Mouse (Mus musculus) neural tube, embryonic 11.5 days (tissue): ENCODE measurements at regions not wholly inside any gene's neighbourhood (a gene's known extent, or its start where the extent isn't known, plus 50 kb on each side); places are given as distances from the start of the nearest gene placed in this dataset.

Experiments used
- ATAC-seq: fragments of 200-750 bp; cut with Nextera tagmentation; 2 replicates; pipeline ENCODE4 v1.8.0; 2017; ENCODE audit warnings: moderate number of reproducible peaks, mild to moderate bottlenecking, moderate TSS enrichment, moderate library complexity; ENCODE audit not compliant: insufficient read depth, low FRiP score, low TSS enrichment
- DNase-seq: peaks from one replicate; pipeline ENCODE4 v3.0.0-alpha.2; 2015; ENCODE audit warnings: low spot score
- H3K27ac ChIP-seq: fragments of 300-500 bp; sonication (generic); 2 replicates; pipeline ENCODE4 v1.5.1; 2014; ENCODE audit warnings: low read depth, mild to moderate bottlenecking, low read length
- H3K27me3 ChIP-seq: fragments of 300-500 bp; sonication (generic); 2 replicates; pipeline ENCODE4 v1.6.1; 2014; ENCODE audit warnings: mild to moderate bottlenecking, low read length, mixed read lengths; ENCODE audit not compliant: control insufficient read depth, insufficient read depth
- H3K36me3 ChIP-seq: fragments of 300-500 bp; sonication (generic); 2 replicates; pipeline ENCODE4 v1.6.1; 2014; ENCODE audit warnings: mild to moderate bottlenecking, low read length, moderate library complexity, mixed read lengths; ENCODE audit not compliant: control insufficient read depth, insufficient read depth
- H3K4me1 ChIP-seq: fragments of 300-500 bp; sonication (generic); 2 replicates; pipeline ENCODE4 v1.6.1; 2014; ENCODE audit warnings: low read length, mixed read lengths; ENCODE audit not compliant: control insufficient read depth, insufficient read depth
- H3K4me2 ChIP-seq: fragments of 300-500 bp; sonication (generic); 2 replicates; pipeline ENCODE4 v1.6.1; 2014; ENCODE audit warnings: low read depth, mild to moderate bottlenecking, moderate library complexity
- H3K4me3 ChIP-seq: fragments of 300-500 bp; sonication (generic); 2 replicates; pipeline ENCODE4 v1.5.1; 2014; ENCODE audit warnings: low read depth, low read length
- H3K9ac ChIP-seq: fragments of 300-500 bp; sonication (generic); 2 replicates; pipeline ENCODE4 v1.6.1; 2014; ENCODE audit warnings: mild to moderate bottlenecking, low read length
- H3K9me3 ChIP-seq: fragments of 300-500 bp; sonication (generic); 2 replicates; pipeline ENCODE4 v1.6.1; 2016; ENCODE audit warnings: low read length; ENCODE audit not compliant: control insufficient read depth
- WGBS: fragments of 180-500 bp; shearing (Covaris S2); extraction: QIAGEN DNeasy Blood & Tissue Kit; methylation state at CpG from one replicate; pipeline ENCODE4 v1.1.7; 2014; 5-methylcytosine and 5-hydroxymethylcytosine counted together

DNA sequence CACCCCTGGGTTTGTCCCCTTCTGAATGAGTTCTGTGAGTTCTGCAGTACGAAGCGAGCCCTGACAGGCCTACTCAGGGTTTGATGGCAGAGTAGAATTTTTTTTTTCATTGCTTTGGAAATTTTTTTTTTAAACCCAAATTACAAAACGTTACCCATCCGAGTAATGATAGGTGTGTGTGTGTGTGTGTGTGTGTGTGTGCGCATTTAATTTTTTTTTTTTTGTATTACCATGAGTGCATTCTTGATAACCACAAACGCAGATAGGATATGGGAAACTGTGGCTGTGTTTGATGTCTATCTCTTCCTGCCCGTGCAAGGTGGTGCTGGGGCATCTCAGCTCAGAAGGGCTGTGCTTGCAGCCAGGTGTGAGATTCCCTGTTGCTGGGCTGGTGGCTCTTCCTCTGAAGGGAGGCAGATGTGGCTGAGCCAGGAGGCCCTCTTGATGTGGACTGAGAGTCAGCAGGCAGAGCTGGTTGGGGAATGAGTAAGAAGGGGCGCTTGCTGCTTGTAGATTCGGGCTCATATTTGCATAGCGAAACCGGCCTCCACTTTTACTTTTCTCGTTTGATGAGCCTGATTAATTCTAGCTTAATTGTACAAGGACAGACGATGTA is 160.7 kb upstream of the Ubr2 start:
- Histone ChIP-seq H3K4me2 (no peak overlapping the region), H3K27ac (no peak overlapping the region), H3K9me3 (no peaks in the 10 kb centered on the region), H3K36me3 (no peaks in the 10 kb centered on the region), H3K27me3 (no peaks in the 10 kb centered on the region), H3K4me1 (no peaks in the 10 kb centered on the region), H3K9ac (no peak overlapping the region), H3K4me3 (no peak overlapping the region)
- ATAC-seq: no peak
- DNase-seq: no peak
- 86% methylated on average over 13 of the region's 13 CpGs for WGBS

DNA sequence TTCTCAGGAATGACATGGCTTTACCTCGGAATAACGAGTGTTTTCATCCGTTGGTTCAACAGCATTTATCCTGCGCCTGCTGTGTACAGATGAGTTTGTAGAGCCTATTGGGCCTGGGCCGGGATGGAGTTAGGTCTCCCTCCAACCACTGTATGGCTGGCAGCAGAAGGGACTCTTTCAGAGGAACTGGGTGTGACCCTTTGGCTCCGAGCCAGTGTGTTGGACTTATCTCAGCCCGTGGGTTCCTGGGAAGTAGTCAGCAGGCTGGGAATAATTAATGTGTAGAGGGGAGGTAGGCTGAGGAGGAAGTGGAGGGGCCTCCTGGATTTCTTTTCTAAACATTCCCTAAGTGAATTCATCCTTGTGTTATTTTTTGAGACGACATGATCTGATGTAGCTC is 157.7 kb upstream of the Ubr2 start:
- Histone ChIP-seq H3K4me1 (no peaks in the 10 kb centered on the region), H3K27ac (no peak overlapping the region), H3K36me3 (no peaks in the 10 kb centered on the region), H3K9ac (no peak overlapping the region), H3K27me3 (no peaks in the 10 kb centered on the region), H3K4me2 (no peak overlapping the region), H3K4me3 (no peak overlapping the region), H3K9me3 (no peaks in the 10 kb centered on the region)
- no peak for ATAC-seq
- WGBS: 74% methylated on average over 8 of the region's 8 CpGs
- DNase-seq: no peak

DNA sequence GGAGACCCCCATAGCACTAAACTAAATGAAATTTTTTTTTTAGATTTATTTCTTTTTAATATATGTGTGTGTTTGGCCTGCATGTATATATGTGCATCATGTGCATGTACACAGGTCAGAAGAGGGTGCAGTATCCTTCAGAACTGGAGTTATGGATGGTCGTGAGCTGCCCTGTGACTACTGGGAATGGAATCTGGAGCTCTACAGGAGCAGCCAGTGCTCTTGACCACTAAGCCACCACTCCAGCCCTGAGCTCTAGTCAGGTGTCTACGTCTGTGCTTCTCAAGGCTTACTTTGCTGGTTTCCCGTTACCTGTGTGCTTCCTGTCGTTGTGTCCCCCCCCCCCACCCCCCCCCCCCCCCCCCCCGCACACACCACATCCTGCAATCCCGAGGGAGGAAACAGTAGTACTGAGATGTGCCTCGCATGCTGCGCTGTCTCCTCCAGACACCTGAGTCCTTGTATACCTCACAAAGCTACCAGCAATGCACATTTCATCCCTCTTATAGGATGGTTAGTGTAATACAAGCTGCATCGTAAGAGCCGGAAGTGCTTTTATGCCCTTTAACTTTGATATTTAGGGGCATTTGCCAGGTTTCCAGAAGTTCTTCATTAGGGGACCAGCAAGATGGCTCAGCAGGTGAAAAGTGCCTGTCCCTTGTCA is 153.5 kb upstream of the Ubr2 start:
- H3K27me3 ChIP-seq: no peaks in the 10 kb centered on the region
- ATAC-seq (no peak), DNase-seq (no peak)
- no peak overlapping the region for H3K4me3 ChIP-seq
- no peak overlapping the region for H3K9ac ChIP-seq
- no peak overlapping the region for H3K4me2 ChIP-seq
- H3K4me1 ChIP-seq: no peaks in the 10 kb centered on the region
- no peaks in the 10 kb centered on the region for H3K9me3 ChIP-seq
- no peaks in the 10 kb centered on the region for H3K36me3 ChIP-seq
- WGBS: 88% methylated on average over 9 of the region's 10 CpGs
- no peak overlapping the region for H3K27ac ChIP-seq

DNA sequence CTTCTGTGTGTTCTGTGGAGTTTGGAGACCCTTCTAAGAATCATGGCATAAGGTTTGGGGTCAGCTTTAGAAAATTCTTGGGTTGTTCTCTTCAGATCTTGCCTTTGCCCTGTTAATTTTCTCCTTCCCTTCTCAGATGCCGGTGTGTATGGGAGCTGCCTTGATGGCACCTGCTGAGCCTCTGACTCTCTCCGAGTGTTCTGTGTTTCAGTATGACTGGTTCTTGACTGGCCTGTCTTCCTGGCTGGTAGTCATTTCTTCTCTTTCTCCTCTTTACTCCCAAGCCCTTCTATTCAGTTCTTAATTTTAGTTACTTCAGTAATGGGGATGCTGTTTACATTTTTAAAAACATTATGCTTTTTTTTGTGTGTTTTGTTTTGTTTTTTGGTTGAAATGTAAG is 152.1 kb upstream of the Ubr2 start:
- DNase-seq (no peak), ATAC-seq (no peak)
- no peaks in the 10 kb centered on the region for H3K9me3 ChIP-seq
- no peak overlapping the region for H3K27ac ChIP-seq
- H3K4me3 ChIP-seq: no peak overlapping the region
- no peak overlapping the region for H3K4me2 ChIP-seq
- 75% methylated on average over 2 of the region's 2 CpGs for WGBS
- H3K9ac ChIP-seq: no peak overlapping the region
- no peaks in the 10 kb centered on the region for H3K27me3 ChIP-seq
- no peaks in the 10 kb centered on the region for H3K36me3 ChIP-seq
- H3K4me1 ChIP-seq: no peaks in the 10 kb centered on the region

DNA sequence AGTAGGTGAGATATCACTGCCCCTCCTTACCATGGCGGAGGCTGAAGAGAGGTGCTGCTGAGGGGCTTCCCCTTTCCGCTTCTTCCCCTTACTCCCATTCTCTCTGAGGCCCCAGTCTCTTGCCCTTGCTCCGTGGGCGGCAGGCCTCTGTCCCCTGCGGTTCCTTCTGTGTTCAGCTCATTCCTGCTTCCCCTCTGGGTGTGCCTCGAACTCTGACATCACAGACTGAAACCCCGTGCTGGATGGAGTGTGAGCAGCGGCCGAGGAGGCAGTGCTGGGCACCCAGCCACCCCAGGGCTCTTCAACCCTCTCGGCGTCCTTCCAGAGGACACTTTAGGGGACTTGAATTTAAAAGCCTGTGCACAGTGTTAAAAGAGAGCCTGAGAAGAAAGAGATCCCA is 145.9 kb upstream of the Ubr2 start:
- H3K27me3 ChIP-seq: no peaks in the 10 kb centered on the region
- ATAC-seq: no peak
- H3K4me2 ChIP-seq: no peak overlapping the region
- WGBS: 89% methylated on average over 11 of the region's 11 CpGs
- no peak overlapping the region for H3K4me3 ChIP-seq
- no peaks in the 10 kb centered on the region for H3K4me1 ChIP-seq
- no peak for DNase-seq
- H3K36me3 ChIP-seq: no peaks in the 10 kb centered on the region
- H3K27ac ChIP-seq: no peak overlapping the region
- no peak overlapping the region for H3K9ac ChIP-seq
- H3K9me3 ChIP-seq: no peaks in the 10 kb centered on the region

DNA sequence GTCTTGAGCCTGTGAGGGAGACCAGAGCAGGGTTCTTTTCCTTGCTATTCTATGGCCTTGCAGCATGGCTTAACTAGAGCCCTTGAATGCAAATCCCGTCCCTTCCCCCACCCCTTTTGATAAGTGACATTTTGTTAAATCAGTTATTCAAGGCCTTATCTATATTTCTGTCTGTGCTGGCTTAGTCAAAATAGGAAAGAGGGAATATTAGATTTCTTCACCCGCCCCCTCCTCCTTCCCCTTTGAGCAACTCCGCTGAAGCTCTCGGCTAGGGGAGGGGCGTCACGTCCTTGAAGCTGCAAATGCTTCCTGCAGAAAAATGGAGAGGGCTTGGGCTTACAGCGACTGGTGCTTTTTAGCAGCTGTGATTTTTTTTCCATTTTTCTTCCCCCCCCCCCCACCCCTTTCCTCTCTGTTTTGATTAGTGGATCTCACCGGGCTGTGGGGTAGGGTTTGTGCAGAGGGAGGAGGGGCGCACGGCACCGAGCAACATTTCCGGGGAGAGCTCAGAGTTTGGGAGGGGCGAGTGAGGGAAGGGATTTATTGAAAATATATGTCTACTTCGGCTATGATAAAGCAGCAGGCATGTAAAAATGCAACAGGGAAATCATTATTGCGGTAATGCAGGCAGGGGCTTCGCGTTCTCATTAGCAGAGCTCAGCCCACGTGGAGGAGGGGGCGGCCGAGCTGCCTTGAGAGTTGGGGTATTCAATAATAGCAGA is 141.4 kb upstream of the Ubr2 start:
- ATAC-seq (no peak), DNase-seq (peak; percentile 41)
- H3K9me3 ChIP-seq: no peaks in the 10 kb centered on the region
- H3K9ac ChIP-seq: no peak overlapping the region
- 60% methylated on average over 20 of the region's 20 CpGs for WGBS
- peaks cover 9% of the 10 kb centered on the region; the same call in 1 of the 2 replicates for H3K4me1 ChIP-seq
- no peak overlapping the region for H3K27ac ChIP-seq
- peak overlapping the region; percentile 15; the same call in 1 of the 2 replicates for H3K4me2 ChIP-seq
- H3K36me3 ChIP-seq: no peaks in the 10 kb centered on the region
- H3K4me3 ChIP-seq: no peak overlapping the region
- no peaks in the 10 kb centered on the region for H3K27me3 ChIP-seq

DNA sequence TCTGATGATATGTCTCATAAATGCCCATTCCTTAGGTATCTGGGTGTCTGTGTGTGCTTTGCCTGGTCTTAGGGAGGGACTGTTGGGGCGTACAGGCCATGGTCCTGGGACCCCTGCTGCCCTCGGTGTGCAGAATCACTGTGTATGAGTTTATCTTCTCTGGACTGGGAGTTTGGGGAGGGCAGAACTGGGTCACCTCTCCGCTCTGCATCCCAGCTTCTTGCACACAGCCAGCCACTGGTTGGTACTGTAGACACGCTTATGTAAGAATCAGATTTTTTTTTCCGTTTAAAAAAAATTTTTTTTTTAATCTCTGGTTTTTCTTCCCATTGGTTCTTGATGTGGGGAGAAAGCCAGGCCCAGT is 140.8 kb upstream of the Ubr2 start:
- WGBS: 68% methylated on average over 5 of the region's 5 CpGs
- H3K27ac ChIP-seq: no peak overlapping the region
- H3K36me3 ChIP-seq: no peaks in the 10 kb centered on the region
- H3K9me3 ChIP-seq: no peaks in the 10 kb centered on the region
- no peaks in the 10 kb centered on the region for H3K27me3 ChIP-seq
- H3K4me3 ChIP-seq: no peak overlapping the region
- H3K4me2 ChIP-seq: peak overlapping the region; percentile 15; the same call in 1 of the 2 replicates
- ATAC-seq (no peak), DNase-seq (no peak)
- peaks cover 9% of the 10 kb centered on the region; the same call in 1 of the 2 replicates for H3K4me1 ChIP-seq
- no peak overlapping the region for H3K9ac ChIP-seq

DNA sequence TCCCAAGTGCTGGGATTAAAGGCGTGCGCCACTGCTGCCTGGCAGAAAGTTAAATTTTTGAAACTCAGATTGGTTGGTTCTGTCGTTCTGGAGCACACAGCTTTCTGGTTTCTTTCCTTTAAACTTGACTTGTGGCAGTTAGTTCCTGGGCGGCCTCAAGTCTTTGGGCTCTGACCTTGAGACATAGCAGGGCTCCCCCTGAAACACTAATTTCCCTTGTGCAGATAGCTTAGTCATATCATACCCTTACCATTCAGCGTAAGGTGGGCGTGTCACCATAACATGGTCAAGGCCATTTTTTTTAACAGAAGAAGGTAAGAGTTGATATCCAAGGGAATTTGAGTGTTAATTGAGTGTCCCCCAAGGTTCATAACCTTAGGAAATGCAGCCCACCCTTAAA is 140.3 kb upstream of the Ubr2 start:
- no peaks in the 10 kb centered on the region for H3K27me3 ChIP-seq
- DNase-seq (no peak), ATAC-seq (no peak)
- no peak overlapping the region for H3K4me2 ChIP-seq
- no peak overlapping the region for H3K27ac ChIP-seq
- H3K9ac ChIP-seq: no peak overlapping the region
- WGBS: 95% methylated on average over 6 of the region's 6 CpGs
- H3K9me3 ChIP-seq: no peaks in the 10 kb centered on the region
- H3K4me3 ChIP-seq: no peak overlapping the region
- H3K36me3 ChIP-seq: no peaks in the 10 kb centered on the region
- H3K4me1 ChIP-seq: peaks cover 9% of the 10 kb centered on the region; the same call in 1 of the 2 replicates

DNA sequence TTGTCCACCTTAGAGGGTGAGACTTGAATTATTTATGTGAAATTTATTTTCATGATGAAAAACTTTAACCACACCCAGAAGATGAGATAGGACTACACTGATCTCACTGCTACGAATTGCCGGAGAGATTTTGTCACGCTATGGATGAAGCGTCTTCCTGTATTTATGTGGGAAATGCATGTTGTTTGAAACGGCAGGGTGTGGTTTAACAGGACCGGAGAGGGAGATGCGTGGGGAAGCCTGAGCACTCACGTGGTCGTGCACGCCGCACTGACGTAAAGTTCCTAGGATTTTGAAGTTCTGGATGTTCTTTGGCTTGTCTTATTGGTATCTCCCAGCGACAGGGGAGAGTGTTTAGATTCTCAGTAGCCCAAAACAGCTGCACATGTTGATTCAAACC is 139.3 kb upstream of the Ubr2 start:
- Histone ChIP-seq H3K4me2 (no peak overlapping the region), H3K36me3 (no peaks in the 10 kb centered on the region), H3K4me3 (no peak overlapping the region), H3K4me1 (peaks cover 9% of the 10 kb centered on the region; the same call in 1 of the 2 replicates), H3K9me3 (no peaks in the 10 kb centered on the region), H3K9ac (no peak overlapping the region), H3K27ac (no peak overlapping the region), H3K27me3 (no peaks in the 10 kb centered on the region)
- no peak for ATAC-seq
- WGBS: 91% methylated on average over 13 of the region's 13 CpGs
- no peak for DNase-seq
